Mouse (Mus musculus): ENCODE data around the gene Cpne5.
A peak's percentile ranks its signal among the peaks of the same experiment; 100 is the strongest.

Gene Cpne5

GRCm38 (mm10) chr17:29210037-29210436 lies 27.9 kb downstream of the Cpne5 start:
- DNase-seq (ENCODE audit: low read depth): no peak

- DNase-seq (ENCODE audit: low read depth): no peak
These were observed 31.9 kb downstream of the Cpne5 start for GRCm38 (mm10) chr17:29206052-29206451.

GRCm38 (mm10) chr17:29202604-29203003 lies 35.4 kb downstream of the Cpne5 start:
- DNase-seq (ENCODE audit: low read depth): no peak

GRCm38 (mm10) chr17:29199821-29200220 lies 38.1 kb downstream of the Cpne5 start:
- no peak for DNase-seq (ENCODE audit: low read depth)

- no peak for DNase-seq (ENCODE audit: low read depth)
These were observed 38.7 kb downstream of the Cpne5 start for GRCm38 (mm10) chr17:29199151-29199800.

- no peak for DNase-seq (ENCODE audit: low read depth)
These were observed 42.4 kb downstream of the Cpne5 start for GRCm38 (mm10) chr17:29195579-29195978.

- no peak for DNase-seq (ENCODE audit: low read depth)
These were observed 49.0 kb downstream of the Cpne5 start for GRCm38 (mm10) chr17:29188989-29189388.

GRCm38 (mm10) chr17:29186989-29187859 lies 50.7 kb downstream of the Cpne5 start:
- DNase-seq (ENCODE audit: low read depth): no peak

GRCm38 (mm10) chr17:29185376-29186046 lies 52.5 kb downstream of the Cpne5 start:
- no peak for DNase-seq (ENCODE audit: low read depth)

GRCm38 (mm10) chr17:29183162-29183561 lies 54.8 kb downstream of the Cpne5 start:
- DNase-seq (ENCODE audit: low read depth): no peak

GRCm38 (mm10) chr17:29181751-29182150 lies 56.2 kb downstream of the Cpne5 start:
- no peak for DNase-seq (ENCODE audit: low read depth)

- DNase-seq (ENCODE audit: low read depth): no peak
These were observed 57.4 kb downstream of the Cpne5 start for GRCm38 (mm10) chr17:29180406-29181127.

GRCm38 (mm10) chr17:29179917-29180316 lies 58.0 kb downstream of the Cpne5 start:
- no peak for DNase-seq (ENCODE audit: low read depth)

- no peak for DNase-seq (ENCODE audit: low read depth)
These were observed 59.4 kb downstream of the Cpne5 start for GRCm38 (mm10) chr17:29178503-29179059.

GRCm38 (mm10) chr17:29176391-29177267 lies 61.3 kb downstream of the Cpne5 start:
- peak; percentile 16 for DNase-seq (ENCODE audit: low read depth)

- DNase-seq (ENCODE audit: low read depth): no peak
These were observed 62.3 kb downstream of the Cpne5 start for GRCm38 (mm10) chr17:29175693-29176092.

- DNase-seq (ENCODE audit: low read depth): no peak
These were observed 64.8 kb downstream of the Cpne5 start for GRCm38 (mm10) chr17:29173165-29173564.

GRCm38 (mm10) chr17:29172062-29172461 lies 65.9 kb downstream of the Cpne5 start:
- DNase-seq (ENCODE audit: low read depth): no peak

GRCm38 (mm10) chr17:29171001-29171772 lies 66.8 kb downstream of the Cpne5 start:
- DNase-seq (ENCODE audit: low read depth): peak; percentile 39

- no peak for DNase-seq (ENCODE audit: low read depth)
These were observed 67.5 kb downstream of the Cpne5 start for GRCm38 (mm10) chr17:29170431-29171000.
